Mouse (Mus musculus) bone marrow, adult 2 months (tissue): ENCODE data around the gene A4gnt.

Experiments
- CTCF ChIP-seq: fragments of 200-500 bp; IDR thresholded peaks from 2 replicates; pipeline ENCODE4 v1.5.1; 2011; ENCODE audit warnings: low read length, control low read depth; ENCODE audit not compliant: control insufficient read depth, insufficient read depth
- POLR2A ChIP-seq: fragments of 200-500 bp; IDR thresholded peaks from 2 replicates; pipeline ENCODE4 v1.6.1; 2011; ENCODE audit warnings: low read depth, mild to moderate bottlenecking, control low read depth, low read length, borderline replicate concordance; ENCODE audit not compliant: control insufficient read depth

DNA sequence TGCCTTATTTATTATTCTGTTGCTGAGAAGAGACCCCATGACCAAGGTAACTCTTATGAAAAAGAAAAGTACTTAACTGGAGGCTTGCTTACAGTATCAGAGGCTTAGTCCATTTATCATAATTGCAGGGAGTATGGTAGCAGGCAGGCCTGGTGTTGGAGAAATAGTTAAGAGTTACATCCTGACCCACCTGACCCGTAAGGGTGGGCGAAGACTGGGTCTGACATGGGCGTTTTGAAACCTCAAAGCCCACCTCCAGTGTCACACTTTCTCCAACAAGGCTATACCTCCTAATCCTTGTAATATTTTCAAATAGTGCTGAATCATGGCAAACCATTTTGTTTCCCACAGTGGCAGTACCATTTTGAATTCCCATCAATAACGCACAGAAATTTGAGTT, 16.3 kb downstream of the A4gnt start:
- TF ChIP-seq POLR2A (no peak), CTCF (no peak)
